Mouse (Mus musculus): Measurements from ENCODE around the gene Fbxl16.
A peak's percentile ranks its signal among the peaks of the same experiment; 100 is the strongest.

The Fbxl16 gene

DNA sequence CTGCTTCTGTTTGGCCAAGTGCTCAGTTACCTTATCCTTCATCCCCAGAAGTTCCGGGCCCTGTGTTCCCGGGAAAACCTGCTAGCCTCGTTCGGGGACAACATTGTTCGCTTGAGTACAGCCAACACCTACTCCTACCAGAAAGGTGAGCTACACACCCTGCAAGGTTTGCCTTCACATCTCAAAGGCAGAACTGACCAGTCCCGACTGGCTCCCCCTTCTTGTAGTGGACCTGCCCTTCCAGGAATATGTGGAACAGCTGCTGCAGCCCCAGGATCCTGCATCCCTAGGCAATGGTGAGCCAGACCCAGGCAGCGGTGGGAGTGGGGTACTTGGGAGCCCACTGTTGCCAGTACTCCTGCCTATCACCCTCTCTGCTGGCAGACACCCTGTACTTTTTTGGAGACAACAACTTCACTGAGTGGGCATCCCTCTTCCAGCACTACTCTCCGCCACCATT, 20.7 kb downstream of the Fbxl16 start:
- no peak for DNase-seq

- DNase-seq = no peak
These were observed 21.4 kb downstream of the Fbxl16 start for GRCm38 (mm10) chr17:25830200-25830753.

GRCm38 (mm10) chr17:25830806-25831431, 22.0 kb downstream of the Fbxl16 start:
- DNase-seq = no peak

DNA sequence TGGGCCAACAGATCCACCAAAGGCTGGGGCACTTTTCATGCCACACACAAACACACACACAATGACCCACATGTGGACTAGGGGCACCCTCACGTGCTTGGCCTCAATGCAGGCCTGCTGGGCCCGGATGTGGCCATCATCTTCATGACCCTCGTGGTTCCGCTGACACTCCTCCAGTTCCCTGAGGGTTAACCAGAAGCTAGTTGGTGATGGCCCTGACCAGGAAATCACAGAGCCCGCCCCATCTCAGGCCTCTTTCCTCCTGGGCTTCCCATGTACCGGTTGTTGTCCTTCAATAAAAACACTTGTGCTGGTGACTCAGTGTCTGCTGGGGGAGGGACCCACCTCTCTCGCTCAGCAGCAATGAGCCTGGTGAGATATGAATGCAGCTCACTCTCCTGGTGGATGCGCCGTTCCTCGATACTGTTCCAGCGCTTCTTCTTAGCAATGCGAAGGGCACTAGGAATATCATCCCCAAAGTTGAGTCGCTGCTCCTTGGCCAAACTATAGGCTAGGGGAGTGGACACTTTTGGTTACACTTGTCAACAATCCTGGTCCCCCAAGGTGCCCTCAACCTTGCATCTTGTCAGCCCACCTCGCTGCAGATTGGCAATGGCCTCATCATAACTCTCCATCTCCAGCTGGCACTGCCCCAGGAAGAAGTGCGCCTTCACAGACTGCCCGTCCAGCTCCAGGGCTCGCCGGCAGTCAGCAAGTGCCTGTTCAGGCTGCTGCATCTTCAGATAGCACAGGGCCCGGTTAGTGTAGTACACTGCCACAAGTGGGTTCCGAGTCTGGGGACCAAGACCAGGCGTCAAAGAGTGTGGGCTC, 22.8 kb downstream of the Fbxl16 start:
- no peak for DNase-seq

DNA sequence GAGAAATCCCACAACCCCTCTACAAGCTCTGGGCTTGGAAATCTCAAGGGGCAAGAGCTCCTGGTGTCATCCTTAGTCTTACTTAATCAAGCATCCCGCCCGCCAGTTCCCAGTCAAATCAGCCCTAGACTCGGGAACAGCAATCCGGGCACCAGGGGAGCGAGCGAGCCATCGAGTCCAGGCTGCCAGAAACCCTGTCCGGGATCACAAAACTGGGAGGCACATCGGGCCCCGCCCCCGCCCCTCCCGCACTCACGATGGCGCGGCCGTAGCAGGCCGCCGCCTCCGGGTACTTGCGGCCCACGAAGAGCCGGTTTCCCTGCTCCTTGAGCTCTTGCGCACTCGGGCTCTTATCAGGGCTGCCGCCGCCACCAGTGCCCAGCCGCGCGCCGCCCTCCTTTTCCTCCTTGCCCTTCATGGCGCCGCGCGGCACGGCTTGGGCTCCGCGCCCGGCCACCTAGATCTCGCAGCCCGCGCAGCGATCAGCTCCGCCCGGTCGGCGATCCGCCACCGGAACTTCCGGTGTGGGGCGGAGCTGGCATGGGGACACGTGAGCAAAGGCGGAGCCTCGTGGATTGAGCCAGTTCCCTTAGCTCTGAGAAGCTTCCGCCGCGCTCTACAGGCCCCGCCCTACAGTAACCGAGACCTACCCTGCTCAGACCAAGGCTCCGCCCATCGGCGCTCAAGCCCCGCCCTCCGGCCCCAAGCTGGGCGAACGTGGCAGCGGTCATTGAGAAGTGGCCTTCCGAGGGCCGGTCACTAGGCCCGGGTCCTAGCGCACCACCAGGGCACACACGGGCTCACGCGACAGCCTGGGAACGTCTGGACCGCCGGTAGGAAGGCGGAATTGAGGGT, 23.8 kb downstream of the Fbxl16 start:
- DNase-seq = peak; percentile 100

GRCm38 (mm10) chr17:25833291-25833663, 24.4 kb downstream of the Fbxl16 start, which contains the start of gene Stub1:
Gene Stub1, minus strand, starts transcription at chr17:25833404.
- peak; percentile 97 for DNase-seq

GRCm38 (mm10) chr17:25833961-25834594, 25.2 kb downstream of the Fbxl16 start:
- DNase-seq = peak; percentile 73

DNA sequence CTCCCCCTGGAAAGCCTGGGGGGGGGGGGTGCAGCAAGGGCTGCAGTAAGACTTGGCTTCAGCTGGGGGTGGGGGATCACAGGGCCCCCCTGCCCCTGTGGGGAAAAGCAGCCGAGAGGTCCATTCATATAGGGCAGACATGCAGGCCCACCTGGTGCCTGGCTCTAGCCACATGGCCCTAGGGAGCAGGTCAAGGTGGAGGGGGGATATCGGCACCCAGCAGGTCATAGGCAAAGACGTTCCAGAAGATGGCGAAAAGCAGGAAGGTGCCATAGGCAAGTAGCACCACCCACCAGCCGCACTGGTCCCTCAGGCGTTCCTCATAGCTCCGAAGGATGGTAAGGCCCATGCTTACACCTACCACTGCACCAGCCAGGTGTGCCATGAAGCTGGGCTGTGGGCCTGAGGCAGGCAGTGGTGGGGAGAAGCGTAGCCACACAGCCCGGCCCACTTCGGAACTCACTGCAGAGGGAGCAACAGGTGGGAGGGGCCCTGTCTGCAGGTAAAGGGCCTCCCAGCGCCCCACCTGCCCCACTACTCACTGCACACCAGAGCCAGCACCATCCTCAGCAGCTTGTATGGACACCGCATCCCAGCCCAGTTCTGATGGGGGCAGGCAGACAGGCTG, 25.8 kb downstream of the Fbxl16 start:
- no peak for DNase-seq

DNA sequence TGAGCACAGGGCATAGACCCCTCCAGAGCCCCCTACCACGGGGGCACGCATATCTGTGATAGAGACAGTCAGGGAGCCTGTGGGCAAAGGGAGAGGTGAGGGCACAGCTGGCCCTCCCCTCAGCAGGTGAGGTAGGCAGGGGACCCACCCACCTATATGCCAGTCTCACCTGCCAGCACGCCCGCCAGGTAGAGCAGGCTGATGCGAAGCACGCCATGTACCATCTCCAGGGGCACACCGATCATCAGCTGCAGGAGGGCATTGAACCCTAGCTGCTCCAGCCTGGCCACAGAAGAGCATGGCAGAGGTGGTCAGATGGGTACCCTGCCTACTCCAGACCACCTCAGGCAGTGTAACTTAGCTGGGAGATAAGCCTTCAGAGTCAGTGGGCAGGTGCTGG, 26.4 kb downstream of the Fbxl16 start:
- no peak for DNase-seq

DNA sequence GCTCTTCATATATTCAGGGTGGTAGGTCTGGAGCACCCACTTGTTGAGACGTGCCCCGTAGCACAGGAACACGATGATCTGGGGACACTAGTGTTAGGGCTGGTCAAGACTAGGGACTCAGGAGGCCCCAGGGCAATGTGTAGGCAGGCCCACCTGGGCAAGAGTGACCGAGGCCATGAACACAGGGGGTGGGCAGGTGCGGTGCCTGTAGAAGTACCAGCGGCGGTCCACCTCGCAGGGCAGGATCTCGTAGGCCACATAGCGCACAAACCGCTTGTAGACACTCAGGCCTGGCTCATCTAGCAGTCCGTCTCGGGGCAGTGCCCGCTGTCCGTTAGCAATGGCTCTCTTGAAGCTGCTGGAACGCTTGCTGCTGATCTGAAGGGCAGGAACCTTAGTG, 26.9 kb downstream of the Fbxl16 start:
- no peak for DNase-seq

DNA sequence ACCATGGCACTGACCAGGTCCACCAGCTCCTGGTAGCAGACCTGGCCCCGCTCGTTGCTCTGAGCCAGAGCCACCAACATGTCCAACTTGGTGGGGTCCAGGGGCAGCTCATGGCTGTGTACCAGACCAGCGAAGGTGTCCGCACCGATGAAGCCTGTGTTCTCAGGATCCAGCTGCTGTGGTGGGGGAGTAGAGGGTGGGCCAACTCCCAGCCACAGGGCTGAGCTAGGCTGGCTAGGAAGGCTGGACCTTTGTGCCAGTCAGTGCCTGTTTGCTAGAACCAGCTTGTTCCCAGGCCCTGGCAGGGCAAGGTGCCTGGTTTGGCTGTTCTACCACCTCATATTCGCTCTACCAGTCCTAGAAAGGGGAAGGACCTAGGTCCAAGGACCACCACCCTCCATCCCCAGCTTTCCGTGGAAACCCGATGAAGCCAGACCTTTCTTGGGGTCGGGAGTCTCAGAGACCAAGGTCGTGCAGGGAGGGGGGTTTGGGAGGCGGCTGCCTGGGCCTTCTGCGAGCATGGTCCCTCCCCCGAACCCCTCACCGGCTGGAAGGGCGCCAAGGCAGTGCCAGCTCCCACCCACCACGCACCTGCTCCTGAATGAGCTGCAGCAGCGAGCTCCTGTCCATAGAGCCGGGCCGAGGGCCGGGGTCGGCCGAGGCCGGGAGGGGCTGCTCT, 27.7 kb downstream of the Fbxl16 start:
- peak; percentile 64 for DNase-seq

GRCm38 (mm10) chr17:25837076-25837410, 28.2 kb downstream of the Fbxl16 start, which contains the start of gene Rhbdl1:
Gene Rhbdl1, minus strand, starts transcription at chr17:25837295.
- DNase-seq = peak; percentile 85

GRCm38 (mm10) chr17:25837533-25837932, 28.6 kb downstream of the Fbxl16 start:
- no peak for DNase-seq

DNA sequence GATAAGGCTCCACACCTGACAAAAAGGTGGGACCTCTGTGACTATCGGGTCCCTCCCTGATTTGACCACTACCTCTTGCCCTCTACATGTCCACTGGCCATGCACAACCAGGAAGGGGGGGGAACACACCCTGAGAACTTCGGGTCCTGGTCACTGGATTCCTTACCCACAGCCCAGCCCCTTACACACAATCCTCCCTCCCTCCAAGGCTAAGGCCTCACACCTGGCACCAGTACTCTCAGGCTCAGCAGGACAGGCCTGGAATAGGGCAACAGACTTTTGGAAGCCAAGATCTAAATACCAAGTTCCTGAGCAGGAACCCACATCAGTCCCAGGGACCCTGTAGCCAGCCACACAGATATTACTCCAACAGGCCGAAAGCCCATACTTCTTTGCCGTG, 30.0 kb downstream of the Fbxl16 start:
- no peak for DNase-seq

GRCm38 (mm10) chr17:25839455-25840235, 30.8 kb downstream of the Fbxl16 start:
- peak; percentile 64 for DNase-seq

- no peak for DNase-seq
These were observed 31.6 kb downstream of the Fbxl16 start for GRCm38 (mm10) chr17:25840519-25840918.

DNA sequence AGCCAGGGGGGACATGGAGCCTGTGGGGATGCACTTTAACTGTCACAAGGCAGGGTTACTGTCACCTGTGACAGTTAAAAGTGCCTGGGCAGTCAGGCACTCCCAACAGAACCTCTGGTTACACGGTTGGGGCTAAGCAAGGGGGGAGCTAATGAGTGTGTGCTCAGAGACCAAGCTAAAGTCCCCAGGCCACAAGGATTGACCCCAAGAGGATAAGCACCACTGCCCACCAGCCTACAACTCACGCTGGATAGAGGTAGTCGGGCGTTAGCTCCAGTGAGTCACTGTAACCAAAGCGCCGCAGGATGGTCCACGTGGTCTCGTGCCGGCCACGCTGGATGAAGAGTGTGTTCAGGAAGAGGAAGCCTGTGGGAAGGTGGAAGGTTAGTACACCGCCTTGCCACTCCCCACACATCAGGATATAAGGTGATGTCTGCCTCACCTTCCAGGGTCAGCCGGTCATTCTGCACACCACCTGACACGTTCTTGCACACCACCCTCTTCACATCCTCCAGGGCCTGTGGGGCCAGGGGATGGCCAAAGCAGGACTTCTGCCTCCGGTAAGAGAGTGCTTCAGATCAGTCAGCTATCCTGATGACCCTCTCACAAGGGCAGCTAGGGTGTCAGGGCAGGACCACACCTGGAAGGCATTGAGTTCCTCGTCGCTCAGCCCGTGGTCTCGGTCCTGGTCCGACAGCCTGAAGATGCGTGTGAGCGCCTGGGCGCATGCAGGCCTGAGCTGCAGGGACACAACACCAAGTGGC, 32.4 kb downstream of the Fbxl16 start, which contains the start of gene Gm20683:
Gm20683 (minus strand) TSS at position 647 of the 764 bp plus-strand sequence.
- no peak for DNase-seq

DNA sequence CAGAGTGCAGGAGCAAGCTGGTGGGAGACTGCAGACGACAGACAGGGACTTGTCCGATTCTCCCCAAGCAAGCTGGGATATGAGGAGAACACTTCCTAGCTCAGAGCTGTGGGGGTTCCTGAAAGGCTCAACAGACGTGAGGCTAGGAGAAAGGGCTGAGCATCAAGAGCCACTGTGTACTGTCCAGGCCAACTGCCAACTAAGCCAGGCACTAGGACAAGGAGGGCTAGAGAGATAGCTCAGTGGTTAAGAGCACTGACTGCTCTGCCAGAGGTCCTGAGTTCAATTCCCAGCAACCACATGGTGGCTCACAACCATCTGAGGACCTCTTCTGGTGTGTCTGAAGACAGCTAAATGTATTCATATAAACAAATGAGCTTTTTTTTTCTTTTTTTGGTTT, 33.6 kb downstream of the Fbxl16 start:
- DNase-seq = no peak

GRCm38 (mm10) chr17:25843122-25843521, 34.2 kb downstream of the Fbxl16 start:
- DNase-seq = no peak
